Mouse (Mus musculus): Measurements from ENCODE around the gene Klf1. TPM values are rescaled to one million over a fixed set of nuclear protein-coding genes. Genes with fewer than 3 reads are reported as not detected.
A peak's percentile ranks its signal among the peaks of the same experiment; 100 is the strongest.
"Not testable (repeated sequence)": the region's sequence is repeated elsewhere in the genome, so short reads cannot be mapped to it uniquely, and the experiment has no call there.

Gene Klf1
- polyA plus RNA-seq, 1 experiment: 0.38 TPM

- 86% methylated on average over 7 of the region's 7 CpGs for WGBS
Observed at GRCm38 (mm10) chr8:84904351-84904750, 2.6 kb downstream of the Klf1 start.

GRCm38 (mm10) chr8:84907037-84907436 is 5.3 kb downstream of the Klf1 start:
- DNase-seq (ENCODE audit: low read depth, low spot score): no peak
- WGBS: 94% methylated on average over 9 of the region's 9 CpGs

More at GRCm38 (mm10) chr8:84904351-84904750, 2.6 kb downstream of the Klf1 start:
- no peak for DNase-seq (ENCODE audit: low read depth, low spot score)

- WGBS: 66% methylated on average over 8 of the region's 8 CpGs
- no peak for DNase-seq (ENCODE audit: low read depth, low spot score)
Observed at GRCm38 (mm10) chr8:84907493-84907892, 5.8 kb downstream of the Klf1 start.

- 14% methylated on average over 7 of the region's 7 CpGs for WGBS
- not testable (repeated sequence) for DNase-seq (ENCODE audit: low read depth, low spot score)
Observed at GRCm38 (mm10) chr8:84907979-84908378, 6.3 kb downstream of the Klf1 start.

GRCm38 (mm10) chr8:84908421-84909161 is 6.9 kb downstream of the Klf1 start, which contains the start of gene Dnase2a:
Gene Dnase2a (plus strand): TSS chr8:84908560.
- peak; percentile 85 for DNase-seq (ENCODE audit: low read depth, low spot score)
- WGBS: 1% methylated on average over 45 of the region's 45 CpGs

GRCm38 (mm10) chr8:84909162-84909767 is 7.5 kb downstream of the Klf1 start:
- DNase-seq (ENCODE audit: low read depth, low spot score): no peak
- WGBS: 48% methylated on average over 20 of the region's 20 CpGs

- WGBS: 56% methylated on average over 5 of the region's 5 CpGs
Observed at GRCm38 (mm10) chr8:84909949-84910348, 8.2 kb downstream of the Klf1 start.

GRCm38 (mm10) chr8:84910551-84910950 is 8.8 kb downstream of the Klf1 start:
- no peak for DNase-seq (ENCODE audit: low read depth, low spot score)
- WGBS: 88% methylated on average over 6 of the region's 6 CpGs

More at GRCm38 (mm10) chr8:84909949-84910348, 8.2 kb downstream of the Klf1 start:
- DNase-seq (ENCODE audit: low read depth, low spot score): no peak

- WGBS: 94% methylated on average over 9 of the region's 9 CpGs
- DNase-seq (ENCODE audit: low read depth, low spot score): no peak
Observed at GRCm38 (mm10) chr8:84911854-84912253, 10.1 kb downstream of the Klf1 start.

GRCm38 (mm10) chr8:84912391-84912790 is 10.7 kb downstream of the Klf1 start:
- 40% methylated on average over 27 of the region's 27 CpGs for WGBS
- DNase-seq (ENCODE audit: low read depth, low spot score): no peak

GRCm38 (mm10) chr8:84912895-84913501 is 11.3 kb downstream of the Klf1 start:
- peak; percentile 73 for DNase-seq (ENCODE audit: low read depth, low spot score)
- under 1% methylated on average over 55 of the region's 55 CpGs for WGBS

GRCm38 (mm10) chr8:84913502-84913900 is 11.8 kb downstream of the Klf1 start:
- 4% methylated on average over 9 of the region's 9 CpGs for WGBS
- DNase-seq (ENCODE audit: low read depth, low spot score): no peak

- WGBS: 27% methylated on average over 4 of the region's 4 CpGs
- no peak for DNase-seq (ENCODE audit: low read depth, low spot score)
Observed at GRCm38 (mm10) chr8:84913960-84914359, 12.2 kb downstream of the Klf1 start.

GRCm38 (mm10) chr8:84915269-84915668 is 13.5 kb downstream of the Klf1 start:
- DNase-seq (ENCODE audit: low read depth, low spot score): no peak

GRCm38 (mm10) chr8:84917781-84918180 is 16.1 kb downstream of the Klf1 start:
- 62% methylated on average over 20 of the region's 20 CpGs for WGBS

More at GRCm38 (mm10) chr8:84915269-84915668, 13.5 kb downstream of the Klf1 start:
- WGBS: 91% methylated on average over 8 of the region's 8 CpGs

GRCm38 (mm10) chr8:84918646-84919045 is 16.9 kb downstream of the Klf1 start:
- no peak for DNase-seq (ENCODE audit: low read depth, low spot score)

More at GRCm38 (mm10) chr8:84917781-84918180, 16.1 kb downstream of the Klf1 start:
- no peak for DNase-seq (ENCODE audit: low read depth, low spot score)

GRCm38 (mm10) chr8:84921596-84921995 is 19.9 kb downstream of the Klf1 start:
- DNase-seq (ENCODE audit: low read depth, low spot score): no peak
- WGBS: 71% methylated on average over 2 of the region's 2 CpGs

More at GRCm38 (mm10) chr8:84918646-84919045, 16.9 kb downstream of the Klf1 start:
- WGBS: 94% methylated on average over 15 of the region's 15 CpGs

GRCm38 (mm10) chr8:84925557-84925956 is 23.8 kb downstream of the Klf1 start:
- no peak for DNase-seq (ENCODE audit: low read depth, low spot score)
- WGBS: 57% methylated on average over 7 of the region's 7 CpGs

GRCm38 (mm10) chr8:84927513-84927912 is 25.8 kb downstream of the Klf1 start:
- 84% methylated on average over 1 of the region's 1 CpGs for WGBS
- DNase-seq (ENCODE audit: low read depth, low spot score): no peak

Measured in large intestine, adult 2 months (tissue).